In the genomic region with DNA sequence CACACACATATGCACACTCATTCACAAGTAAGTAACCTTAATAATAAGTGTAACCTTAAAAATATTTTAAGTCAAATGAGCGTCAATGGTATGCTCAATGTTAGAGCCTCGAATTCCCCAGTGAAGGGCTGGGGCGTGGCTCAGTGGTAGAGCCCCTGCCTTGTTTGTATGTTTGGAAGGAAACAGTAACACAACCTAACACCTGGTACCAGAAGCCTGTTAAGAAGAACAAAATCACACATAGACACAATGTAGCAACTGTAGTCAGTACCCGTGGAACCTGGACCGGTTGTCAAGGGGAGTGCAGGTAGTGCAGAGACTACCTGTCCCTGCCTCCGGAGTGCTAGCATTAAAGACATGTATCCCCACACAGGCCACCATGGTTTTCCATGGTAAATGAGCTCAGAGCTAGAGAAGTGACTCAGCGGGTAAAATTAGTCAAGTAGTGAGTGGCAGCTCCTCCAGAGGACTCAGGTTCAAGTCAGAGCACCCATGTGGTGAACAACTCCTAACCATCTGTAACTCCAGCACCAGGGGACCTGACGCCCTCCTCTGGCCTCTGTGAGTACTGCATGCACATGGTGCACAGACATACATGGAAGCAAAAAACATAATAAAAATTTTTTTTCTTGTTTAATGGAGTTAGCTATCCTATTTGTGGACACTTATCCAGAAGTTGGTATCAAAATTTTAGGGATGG, we compare ENCODE assay signal across 16 mouse cellular contexts. TPM values are rescaled to one million over a fixed set of nuclear protein-coding genes. Genes with fewer than 3 reads are reported as not detected.
DNase-seq lines count a peak whose midpoint lies in the region; ATAC-seq and TF ChIP-seq lines count a peak whose summit lies in the region.
"Had no signal": no experiment of that assay in that cellular context is flagged by ENCODE, and none has a peak within 500 bp of the region (broad histone marks: within the 10 kb centered on the region; RNA-seq: fewer than 3 reads in every experiment).

No protein-coding gene starts in this region.

- WGBS in kidney, postnatal 0 days, result 90% methylated on average over 8 of the region's 8 CpGs
- whole genome bisulfite sequencing in kidney, embryonic 16.5 days, result 88% methylated on average over 8 of the region's 8 CpGs
- 88% methylated on average over 8 of the region's 8 CpGs for WGBS in midbrain, embryonic 14.5 days

- no peak overlapping the region for H3K27ac ChIP-seq in kidney, postnatal 0 days
- H3K27ac ChIP-seq in kidney, embryonic 16.5 days (ENCODE audit: low read length), result no peak overlapping the region
- H3K27ac ChIP-seq in midbrain, embryonic 14.5 days (replicated peaks; ENCODE audit: low read depth, low read length), result no peak overlapping the region
- H3K27ac ChIP-seq: heart, embryonic 13.5 days; hindbrain, embryonic 15.5 days; limb, embryonic 15.5 days had no signal

- TF ChIP-seq CTCF in kidney, postnatal 0 days (IDR thresholded peaks at IDR 0.05; ENCODE audit: low read depth), result peak; percentile 53
- peak; percentile 32; the same call in 1 of the 2 replicates for TF ChIP-seq CTCF in brain, embryonic 14.5 days (IDR thresholded peaks at IDR 0.05; ENCODE audit: borderline replicate concordance, extremely low read depth, insufficient read depth, insufficient read length)

- peaks cover 25% of the 10 kb centered on the region for H3K4me1 ChIP-seq in kidney, postnatal 0 days (replicated peaks; ENCODE audit: insufficient read depth, low read length)
- peaks cover 32% of the 10 kb centered on the region for H3K4me1 ChIP-seq in kidney, embryonic 16.5 days (ENCODE audit: insufficient read depth, low read length)
- H3K4me1 ChIP-seq in midbrain, embryonic 14.5 days (ENCODE audit: control insufficient read depth, insufficient read depth, low read length), result no peaks in the 10 kb centered on the region
- H3K4me1 ChIP-seq: hindbrain, embryonic 15.5 days had no signal

- no peak for DNase-seq in kidney, postnatal 0 days (ENCODE audit: low spot score)
- DNase-seq in 3T3-L1 (ENCODE audit: low read depth, low spot score), result peak; percentile 60
- DNase-seq in A20 (ENCODE audit: low read depth, low spot score), result peak; percentile 51
- DNase-seq in brain, embryonic 14.5 days (ENCODE audit: low read depth), result no peak
- no peak for DNase-seq in midbrain, embryonic 14.5 days
- DNase-seq in layer of hippocampus, postnatal 36 days, result no peak
- DNase-seq: adrenal gland, postnatal 25 days; cerebellum, adult 18-20 months; embryo, embryonic 11 days; kidney, postnatal 10 days; right cerebral cortex, adult 18-20 months had no signal

- H3K9me3 ChIP-seq in kidney, postnatal 0 days (replicated peaks; ENCODE audit: low read length), result no peaks in the 10 kb centered on the region
- no peaks in the 10 kb centered on the region for H3K9me3 ChIP-seq in kidney, embryonic 16.5 days (ENCODE audit: low read length)
- no peaks in the 10 kb centered on the region for H3K9me3 ChIP-seq in midbrain, embryonic 14.5 days (ENCODE audit: control insufficient read depth, low read length)
- H3K9me3 ChIP-seq: heart, embryonic 13.5 days; hindbrain, embryonic 15.5 days; limb, embryonic 15.5 days had no signal

- H3K36me3 ChIP-seq in kidney, postnatal 0 days (ENCODE audit: insufficient read depth, low read length), result no peaks in the 10 kb centered on the region
- H3K36me3 ChIP-seq in kidney, embryonic 16.5 days (ENCODE audit: insufficient read depth, low read length), result no peaks in the 10 kb centered on the region
- H3K36me3 ChIP-seq in midbrain, embryonic 14.5 days (ENCODE audit: control insufficient read depth, insufficient read depth, low read length), result no peaks in the 10 kb centered on the region
- H3K36me3 ChIP-seq: hindbrain, embryonic 15.5 days had no signal

- no peak overlapping the region for H3K4me3 ChIP-seq in kidney, postnatal 0 days (replicated peaks; ENCODE audit: low read depth, low read length)
- H3K4me3 ChIP-seq in kidney, embryonic 16.5 days (ENCODE audit: low read length), result no peak overlapping the region
- no peak overlapping the region for H3K4me3 ChIP-seq in midbrain, embryonic 14.5 days (replicated peaks; ENCODE audit: low read depth, low read length)
- H3K4me3 ChIP-seq: heart, embryonic 13.5 days; hindbrain, embryonic 15.5 days; limb, embryonic 15.5 days had no signal

- ATAC-seq in kidney, postnatal 0 days (replicated peaks; ENCODE audit: low FRiP score, low read depth), result no peak
- ATAC-seq in kidney, embryonic 16.5 days (ENCODE audit: low FRiP score, low TSS enrichment), result no peak
- ATAC-seq in midbrain, embryonic 14.5 days (ENCODE audit: low FRiP score, low TSS enrichment), result no peak
- ATAC-seq: Patski had no signal

- no peak for TF ChIP-seq POLR2A in brain, embryonic 14.5 days (IDR thresholded peaks at IDR 0.05; ENCODE audit: borderline replicate concordance, extremely low read depth, insufficient read depth, insufficient read length, poor library complexity, severe bottlenecking)

- no peaks in the 10 kb centered on the region for H3K27me3 ChIP-seq in kidney, postnatal 0 days (ENCODE audit: insufficient read depth, low read length)
- no peaks in the 10 kb centered on the region for H3K27me3 ChIP-seq in kidney, embryonic 16.5 days (ENCODE audit: insufficient read depth, low read length)
- H3K27me3 ChIP-seq in midbrain, embryonic 14.5 days (ENCODE audit: control insufficient read depth, insufficient read depth, low read length), result no peaks in the 10 kb centered on the region
- H3K27me3 ChIP-seq: heart, embryonic 13.5 days; hindbrain, embryonic 15.5 days; limb, embryonic 15.5 days; Patski had no signal

- no peak overlapping the region for H3K4me2 ChIP-seq in kidney, postnatal 0 days (ENCODE audit: low read length)
- no peak overlapping the region for H3K4me2 ChIP-seq in kidney, embryonic 16.5 days (replicated peaks; ENCODE audit: low read depth, low read length)
- no peak overlapping the region for H3K4me2 ChIP-seq in midbrain, embryonic 14.5 days (ENCODE audit: low read length)
- H3K4me2 ChIP-seq: heart, embryonic 13.5 days; hindbrain, embryonic 15.5 days; limb, embryonic 15.5 days had no signal

- H3K9ac ChIP-seq in kidney, postnatal 0 days (ENCODE audit: low read depth, low read length), result no peak overlapping the region
- no peak overlapping the region for H3K9ac ChIP-seq in kidney, embryonic 16.5 days (replicated peaks; ENCODE audit: low read length)
- H3K9ac ChIP-seq in midbrain, embryonic 14.5 days (replicated peaks; ENCODE audit: low read length), result no peak overlapping the region
- H3K9ac ChIP-seq: heart, embryonic 13.5 days; hindbrain, embryonic 15.5 days; limb, embryonic 15.5 days had no signal

RNA-seq across cellular contexts. Expression of gene Fcgrt, which starts 5.0 kb away (rescaled TPM):
- polyA plus RNA-seq in kidney, postnatal 0 days (2015; fragmentation: Nextera tagmentation; extraction: Ambion mirVana), result 134 and 145 TPM in 2 replicates
- polyA plus RNA-seq in kidney, embryonic 16.5 days (2015; fragmentation: Nextera tagmentation; extraction: Ambion mirVana), result 93.7 and 114 TPM in 2 replicates
- polyA plus RNA-seq in brain, embryonic 14.5 days (2012; rRNA removed), result 11.7 and 17.3 TPM in 2 replicates
- 4.8 and 21.8 TPM in 2 replicates for polyA plus RNA-seq in midbrain, embryonic 14.5 days (2014; fragmentation: Nextera tagmentation; extraction: Ambion mirVana)
- total RNA-seq in layer of hippocampus, postnatal 36 days (2021), result 10 to 100 TPM; 16.7 to 18.5 TPM

RNA-seq across cellular contexts. Expression of gene Rcn3, which starts 6.7 kb away (rescaled TPM):
- 215 and 228 TPM in 2 replicates for polyA plus RNA-seq in kidney, postnatal 0 days (2015; fragmentation: Nextera tagmentation; extraction: Ambion mirVana)
- polyA plus RNA-seq in kidney, embryonic 16.5 days (2015; fragmentation: Nextera tagmentation; extraction: Ambion mirVana), result 352 and 369 TPM in 2 replicates
- 68.2 and 101 TPM in 2 replicates for polyA plus RNA-seq in brain, embryonic 14.5 days (2012; rRNA removed)
- polyA plus RNA-seq in midbrain, embryonic 14.5 days (2014; fragmentation: Nextera tagmentation; extraction: Ambion mirVana), result 31.2 and 59.3 TPM in 2 replicates
- 1 to 10 TPM; 6.2 to 6.9 TPM for total RNA-seq in layer of hippocampus, postnatal 36 days (2021)

RNA-seq across cellular contexts. Expression of gene Rps11, which starts 25.5 kb away (rescaled TPM):
- polyA plus RNA-seq in kidney, postnatal 0 days (2015; fragmentation: Nextera tagmentation; extraction: Ambion mirVana), result 1,486 and 1,553 TPM in 2 replicates
- polyA plus RNA-seq in kidney, embryonic 16.5 days (2015; fragmentation: Nextera tagmentation; extraction: Ambion mirVana), result 1,363 and 1,408 TPM in 2 replicates
- polyA plus RNA-seq in brain, embryonic 14.5 days (2012; rRNA removed), result 421 and 634 TPM in 2 replicates
- polyA plus RNA-seq in midbrain, embryonic 14.5 days (2014; fragmentation: Nextera tagmentation; extraction: Ambion mirVana), result 915 and 960 TPM in 2 replicates
- total RNA-seq in layer of hippocampus, postnatal 36 days (2021), result 100 to 1,000 TPM; 408 to 432 TPM

RNA-seq across cellular contexts. Expression of gene Rpl13a, which starts 29.9 kb away (rescaled TPM):
- polyA plus RNA-seq in kidney, postnatal 0 days (2015; fragmentation: Nextera tagmentation; extraction: Ambion mirVana), result 1,804 and 1,959 TPM in 2 replicates
- polyA plus RNA-seq in kidney, embryonic 16.5 days (2015; fragmentation: Nextera tagmentation; extraction: Ambion mirVana), result 1,083 and 1,117 TPM in 2 replicates
- polyA plus RNA-seq in brain, embryonic 14.5 days (2012; rRNA removed), result 2,550 and 2,843 TPM in 2 replicates
- 746 and 846 TPM in 2 replicates for polyA plus RNA-seq in midbrain, embryonic 14.5 days (2014; fragmentation: Nextera tagmentation; extraction: Ambion mirVana)
- total RNA-seq in layer of hippocampus, postnatal 36 days (2021), result 100 to 1,000 TPM; 788 to 817 TPM

RNA-seq across cellular contexts. Expression of gene Prrg2, which starts 36.2 kb away (rescaled TPM):
- 44.3 and 45.1 TPM in 2 replicates for polyA plus RNA-seq in kidney, postnatal 0 days (2015; fragmentation: Nextera tagmentation; extraction: Ambion mirVana)
- 42.4 and 44.9 TPM in 2 replicates for polyA plus RNA-seq in kidney, embryonic 16.5 days (2015; fragmentation: Nextera tagmentation; extraction: Ambion mirVana)
- polyA plus RNA-seq in brain, embryonic 14.5 days (2012; rRNA removed), result 25.0 and 30.6 TPM in 2 replicates
- polyA plus RNA-seq in midbrain, embryonic 14.5 days (2014; fragmentation: Nextera tagmentation; extraction: Ambion mirVana), result 10.1 and 12.2 TPM in 2 replicates
- total RNA-seq in layer of hippocampus, postnatal 36 days (2021), result 1 to 10 TPM; 5.5 to 6.1 TPM

Comparison
In these comparisons a context has a peak if more than half of its experiments do, and no peak if none do; other contexts are left out.
1. DNase-seq: peak in 3T3-L1 (single experiment) and A20 (single experiment); none in kidney, postnatal 0 days (single experiment), brain, embryonic 14.5 days (single experiment), midbrain, embryonic 14.5 days (single experiment) and layer of hippocampus, postnatal 36 days (0 of 2).